Mouse (Mus musculus): ENCODE results near the gene Cenpj.

Gene Cenpj

GRCm38 (mm10) chr14:56545491-56545890, 29.7 kb downstream of the Cenpj start:
- no peak for DNase-seq (ENCODE audit: low spot score in 2 of 2)

GRCm38 (mm10) chr14:56544946-56545345, 30.3 kb downstream of the Cenpj start:
- no peak for DNase-seq (ENCODE audit: low spot score in 2 of 2)

GRCm38 (mm10) chr14:56530788-56531187, 44.4 kb downstream of the Cenpj start:
- no peak for DNase-seq (ENCODE audit: low spot score in 2 of 2)

GRCm38 (mm10) chr14:56514775-56515174, 60.5 kb downstream of the Cenpj start:
- no peak for DNase-seq (ENCODE audit: low spot score in 2 of 2)

- DNase-seq (ENCODE audit: low spot score in 2 of 2), result no peak
These were observed 63.1 kb downstream of the Cenpj start for GRCm38 (mm10) chr14:56512084-56512483.

GRCm38 (mm10) chr14:56506743-56507142, 68.5 kb downstream of the Cenpj start:
- DNase-seq (ENCODE audit: low spot score in 2 of 2), result no peak

GRCm38 (mm10) chr14:56502407-56502806, 72.8 kb downstream of the Cenpj start:
- no peak for DNase-seq (ENCODE audit: low spot score in 2 of 2)

- no peak for DNase-seq (ENCODE audit: low spot score in 2 of 2)
These were observed 85.4 kb downstream of the Cenpj start for GRCm38 (mm10) chr14:56489806-56490205.

Data from frontal cortex, postnatal 25 days (tissue).